Mouse (Mus musculus) midbrain, embryonic 10.5 days (tissue): ENCODE results near the gene Cnih3. TPM values are rescaled to one million over a fixed set of nuclear protein-coding genes. Genes with fewer than 3 reads are reported as not detected.

Experiments
- DNase-seq: peaks from one replicate; pipeline ENCODE4 v3.0.0-alpha.2; 2017; ENCODE audit warnings: low spot score
- H3K27ac ChIP-seq: fragments of 300-500 bp; sonication (generic); replicated peaks from 2 replicates; pipeline ENCODE4 v1.5.1; 2016; ENCODE audit warnings: mild to moderate bottlenecking
- H3K27me3 ChIP-seq: fragments of 300-500 bp; sonication (generic); 2 replicates; pipeline ENCODE4 v1.6.1; 2016; ENCODE audit warnings: low read depth, mild to moderate bottlenecking; ENCODE audit not compliant: poor library complexity, severe bottlenecking
- H3K36me3 ChIP-seq: fragments of 300-500 bp; sonication (generic); 2 replicates; pipeline ENCODE4 v1.6.1; 2016; ENCODE audit warnings: mild to moderate bottlenecking, moderate library complexity
- H3K4me1 ChIP-seq: fragments of 300-500 bp; sonication (generic); 2 replicates; pipeline ENCODE4 v1.6.1; 2016
- H3K4me3 ChIP-seq: fragments of 300-500 bp; sonication (generic); 2 replicates; pipeline ENCODE4 v1.5.1; 2016; ENCODE audit warnings: mild to moderate bottlenecking, moderate library complexity
- H3K9me3 ChIP-seq: fragments of 300-500 bp; sonication (generic); replicated peaks from 2 replicates; pipeline ENCODE4 v1.6.1; 2016; ENCODE audit warnings: mild to moderate bottlenecking
- whole genome bisulfite sequencing: fragments of 180-500 bp; shearing (Covaris S2); methylation state at CpG from one replicate; pipeline ENCODE4 v1.1.7; 2016; 5-methylcytosine and 5-hydroxymethylcytosine counted together
- polyA plus RNA-seq: library from polyadenylated mRNA; unstranded; fragments of >200 nt; fragmentation: Nextera tagmentation; extraction: Ambion mirVana; gene quantifications from 2 replicates; pipeline ENCODE4 v1.2.1, GENCODE M21; 2016

The Cnih3 gene
- polyA plus RNA-seq, 1 experiment from 2014 or later: 0.60 TPM

DNA sequence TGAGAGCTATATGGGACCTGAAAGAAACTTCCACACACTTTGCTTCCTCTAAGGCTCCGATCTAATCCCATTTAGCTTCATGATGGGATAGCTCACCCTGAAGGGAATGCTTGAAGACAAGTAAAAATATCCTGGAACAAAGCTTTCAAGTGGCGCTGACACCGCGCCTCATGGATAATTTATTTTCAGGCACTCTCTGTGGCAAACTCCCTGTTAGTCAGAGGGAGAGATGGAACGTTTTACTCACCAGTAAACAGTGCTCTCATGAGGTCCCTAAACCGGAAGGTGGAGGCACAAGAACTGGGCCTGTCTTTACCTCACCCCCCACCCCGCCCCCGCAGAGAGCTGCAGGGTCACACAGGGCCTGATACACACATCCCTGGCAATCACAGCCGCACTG, 64.4 kb downstream of the Cnih3 start:
- DNase-seq: no peak
- no peaks in the 10 kb centered on the region for H3K9me3 ChIP-seq
- no peak overlapping the region for H3K4me3 ChIP-seq
- 87% methylated on average over 9 of the region's 9 CpGs for WGBS
- H3K27ac ChIP-seq: no peak overlapping the region
- H3K4me1 ChIP-seq: peaks cover 13% of the 10 kb centered on the region
- peaks cover 22% of the 10 kb centered on the region for H3K27me3 ChIP-seq
- no peaks in the 10 kb centered on the region for H3K36me3 ChIP-seq

DNA sequence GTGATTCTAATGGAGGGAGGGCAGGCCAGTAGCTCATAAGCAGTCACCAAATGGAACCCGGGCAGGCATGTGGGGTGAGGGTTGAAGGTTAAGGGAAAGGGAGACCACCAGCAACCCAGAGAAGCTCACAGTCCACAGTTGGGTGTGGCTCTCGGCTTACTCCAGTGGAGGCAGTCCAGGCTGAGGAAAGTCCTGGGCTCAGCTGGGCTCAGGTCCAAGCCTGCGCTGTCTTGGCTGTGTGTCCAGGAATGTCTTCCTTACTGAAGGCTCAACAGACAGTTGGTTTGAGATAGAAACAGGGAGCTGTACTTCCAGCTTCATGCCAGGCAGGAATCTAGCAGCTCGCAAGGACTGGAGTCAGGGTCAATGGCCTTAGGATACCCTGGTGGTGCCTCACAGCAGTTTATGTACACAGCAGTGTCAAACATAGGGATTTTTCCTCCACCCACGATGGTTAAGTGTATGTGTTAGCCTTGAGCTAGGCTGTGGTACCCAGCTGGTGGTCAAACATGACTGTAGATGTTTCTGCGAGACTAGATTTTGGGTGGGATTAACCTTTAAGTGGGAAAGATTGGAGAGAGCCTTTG, 65.6 kb downstream of the Cnih3 start:
- DNase-seq: no peak
- peaks cover 13% of the 10 kb centered on the region for H3K4me1 ChIP-seq
- H3K36me3 ChIP-seq: no peaks in the 10 kb centered on the region
- WGBS: 80% methylated on average over 6 of the region's 6 CpGs
- no peak overlapping the region for H3K27ac ChIP-seq
- peaks cover 22% of the 10 kb centered on the region for H3K27me3 ChIP-seq
- H3K4me3 ChIP-seq: no peak overlapping the region
- H3K9me3 ChIP-seq: no peaks in the 10 kb centered on the region

DNA sequence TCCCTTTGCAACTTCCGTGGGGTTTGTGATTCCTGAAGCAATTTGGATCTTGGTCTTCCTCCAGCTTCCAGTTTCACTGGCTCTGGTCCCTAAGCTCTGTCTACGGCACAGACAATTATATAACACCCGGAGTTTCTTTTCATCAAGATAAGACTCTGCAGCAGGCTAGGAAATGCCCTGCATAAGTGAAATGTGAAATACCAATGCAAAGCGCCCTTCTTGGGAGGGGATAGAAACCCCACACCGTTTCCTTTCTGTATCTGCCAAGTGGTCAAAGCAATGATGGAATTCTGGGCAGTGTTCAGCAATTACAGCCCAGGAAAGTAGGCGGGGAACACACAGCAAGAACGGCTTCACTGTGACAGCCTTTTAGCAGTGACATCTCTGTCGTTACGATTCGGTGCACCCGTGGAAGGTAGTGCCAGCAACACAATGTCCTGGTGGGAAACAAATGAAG, 67.7 kb downstream of the Cnih3 start:
- Histone ChIP-seq H3K27me3 (peaks cover 22% of the 10 kb centered on the region), H3K27ac (no peak overlapping the region), H3K4me1 (peaks cover 13% of the 10 kb centered on the region), H3K9me3 (no peaks in the 10 kb centered on the region), H3K36me3 (no peaks in the 10 kb centered on the region), H3K4me3 (no peak overlapping the region)
- DNase-seq: no peak
- WGBS: 49% methylated on average over 11 of the region's 11 CpGs

DNA sequence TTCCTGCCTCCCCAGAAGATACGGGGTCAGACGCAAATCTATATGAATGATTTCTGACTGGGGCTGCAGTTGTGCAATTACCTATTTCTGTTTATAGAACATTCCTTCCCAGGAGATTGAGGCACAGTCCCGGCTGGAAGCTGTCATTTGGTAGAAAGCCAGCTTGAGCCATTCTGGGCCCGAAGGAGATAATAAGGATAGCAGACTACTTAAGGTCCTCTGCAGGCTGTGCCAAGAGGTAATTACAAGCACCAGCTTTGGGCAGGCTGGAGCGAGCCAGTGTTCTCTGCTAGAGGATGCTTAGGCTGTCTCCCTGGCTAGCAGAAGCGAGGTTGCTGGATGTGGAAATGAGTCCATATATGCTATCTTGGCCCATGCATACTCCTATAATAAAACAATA, 70.4 kb downstream of the Cnih3 start:
- H3K4me3 ChIP-seq: no peak overlapping the region
- H3K36me3 ChIP-seq: no peaks in the 10 kb centered on the region
- 82% methylated on average over 6 of the region's 6 CpGs for WGBS
- H3K27ac ChIP-seq: 0 out of 2 replicates have a peak overlapping the region, but pooled peaks have one; percentile 17
- H3K4me1 ChIP-seq: peaks cover 13% of the 10 kb centered on the region
- DNase-seq: no peak
- H3K27me3 ChIP-seq: peaks cover 27% of the 10 kb centered on the region
- no peaks in the 10 kb centered on the region for H3K9me3 ChIP-seq

DNA sequence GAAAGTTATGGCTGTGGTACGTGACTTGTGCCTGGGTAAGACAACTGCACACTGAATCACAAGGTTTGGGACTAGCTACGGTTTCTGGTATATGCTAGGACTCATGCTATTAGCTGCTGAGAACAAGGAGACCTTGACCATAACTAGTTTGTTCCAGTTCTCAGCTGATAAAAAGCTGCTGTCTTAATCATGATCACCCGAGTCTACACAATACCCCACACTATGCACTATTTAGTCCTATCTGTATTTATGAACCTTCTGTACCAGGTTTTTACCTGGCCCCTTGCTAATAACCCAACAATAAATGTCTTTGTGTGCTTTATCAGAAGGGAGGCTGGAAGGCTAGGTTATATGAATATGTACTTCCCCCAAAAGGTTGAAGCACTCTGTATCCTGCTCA, 72.5 kb downstream of the Cnih3 start:
- no peaks in the 10 kb centered on the region for H3K9me3 ChIP-seq
- H3K27me3 ChIP-seq: peaks cover 14% of the 10 kb centered on the region; the same call in 1 of the 2 replicates
- 84% methylated on average over 3 of the region's 3 CpGs for WGBS
- no peak overlapping the region for H3K27ac ChIP-seq
- peaks cover 5% of the 10 kb centered on the region for H3K4me1 ChIP-seq
- no peak for DNase-seq
- H3K36me3 ChIP-seq: no peaks in the 10 kb centered on the region
- H3K4me3 ChIP-seq: no peak overlapping the region

DNA sequence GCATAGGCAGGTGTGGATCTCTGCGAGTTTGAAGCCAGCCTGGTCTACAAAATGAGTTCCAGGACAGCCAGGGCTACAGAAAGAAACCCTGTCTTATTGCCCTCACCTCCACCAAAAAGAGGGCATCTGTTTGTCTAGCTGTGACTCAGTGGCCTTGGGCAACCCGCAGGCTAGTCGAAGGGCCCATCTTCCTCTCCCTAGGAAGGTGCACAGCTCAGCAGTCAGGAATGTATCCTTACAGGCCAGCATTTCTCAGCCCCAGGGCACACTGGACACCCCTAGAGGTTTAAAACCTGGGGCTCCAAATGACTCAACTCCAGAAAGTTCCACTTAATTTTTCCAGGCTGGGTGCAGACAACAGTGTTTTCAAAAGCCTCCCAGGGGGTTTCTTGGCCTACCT, 73.0 kb downstream of the Cnih3 start:
- Histone ChIP-seq H3K27ac (no peak overlapping the region), H3K4me1 (peaks cover under 1% of the 10 kb centered on the region; the same call in 1 of the 2 replicates), H3K36me3 (no peaks in the 10 kb centered on the region), H3K4me3 (no peak overlapping the region), H3K9me3 (no peaks in the 10 kb centered on the region), H3K27me3 (peaks cover 14% of the 10 kb centered on the region; the same call in 1 of the 2 replicates)
- no peak for DNase-seq
- 86% methylated on average over 3 of the region's 3 CpGs for WGBS

DNA sequence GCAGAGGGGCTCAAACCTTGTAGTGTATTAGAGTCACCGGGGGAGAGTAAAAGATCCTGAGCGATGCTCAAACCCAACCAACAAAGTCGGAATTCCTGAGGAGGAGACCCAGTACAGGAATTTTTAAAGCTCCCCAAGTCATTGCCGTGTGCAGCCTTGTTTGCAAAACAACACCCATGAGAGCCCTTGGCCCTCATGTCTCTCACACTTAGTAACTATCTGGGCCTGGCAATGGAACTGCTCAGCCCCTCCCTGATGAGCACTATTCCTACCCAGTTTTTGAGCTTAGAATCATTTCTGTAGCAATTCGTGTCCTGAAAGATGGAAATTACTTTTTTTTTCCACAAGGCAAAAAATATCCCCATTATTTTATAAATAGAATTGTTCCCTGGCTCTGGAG, 74.0 kb downstream of the Cnih3 start:
- peaks cover 7% of the 10 kb centered on the region; the same call in 1 of the 2 replicates for H3K27me3 ChIP-seq
- no peak for DNase-seq

DNA sequence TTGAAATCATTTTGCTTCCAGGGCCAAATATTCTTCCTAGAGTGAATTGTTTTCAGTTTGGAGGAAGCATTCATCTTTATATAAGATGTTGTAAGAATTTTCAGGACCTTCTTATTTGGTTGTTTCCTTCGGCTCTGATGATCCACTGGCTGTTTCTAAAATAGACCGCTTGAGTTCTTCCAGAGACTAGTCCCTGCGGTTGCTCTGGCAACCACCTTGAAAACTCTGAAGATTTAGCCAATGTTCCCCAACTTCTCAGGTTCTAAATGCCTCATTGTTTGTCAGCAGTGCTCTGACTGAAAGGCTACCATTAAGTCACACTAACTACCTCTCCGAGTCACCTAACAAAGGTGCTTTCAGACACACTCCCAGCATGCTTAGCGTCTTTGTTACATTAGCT, 80.8 kb downstream of the Cnih3 start:
- Histone ChIP-seq H3K9me3 (no peaks in the 10 kb centered on the region), H3K4me3 (no peak overlapping the region), H3K27ac (no peak overlapping the region), H3K36me3 (no peaks in the 10 kb centered on the region), H3K4me1 (peaks cover 14% of the 10 kb centered on the region), H3K27me3 (no peaks in the 10 kb centered on the region)
- 86% methylated on average over 5 of the region's 5 CpGs for WGBS
- DNase-seq: no peak

More for the DNA sequence above, 74.0 kb downstream of the Cnih3 start:
- no peaks in the 10 kb centered on the region for H3K36me3 ChIP-seq
- no peaks in the 10 kb centered on the region for H3K9me3 ChIP-seq
- 87% methylated on average over 5 of the region's 5 CpGs for WGBS
- H3K4me3 ChIP-seq: no peak overlapping the region
- no peaks in the 10 kb centered on the region for H3K4me1 ChIP-seq
- H3K27ac ChIP-seq: no peak overlapping the region

DNA sequence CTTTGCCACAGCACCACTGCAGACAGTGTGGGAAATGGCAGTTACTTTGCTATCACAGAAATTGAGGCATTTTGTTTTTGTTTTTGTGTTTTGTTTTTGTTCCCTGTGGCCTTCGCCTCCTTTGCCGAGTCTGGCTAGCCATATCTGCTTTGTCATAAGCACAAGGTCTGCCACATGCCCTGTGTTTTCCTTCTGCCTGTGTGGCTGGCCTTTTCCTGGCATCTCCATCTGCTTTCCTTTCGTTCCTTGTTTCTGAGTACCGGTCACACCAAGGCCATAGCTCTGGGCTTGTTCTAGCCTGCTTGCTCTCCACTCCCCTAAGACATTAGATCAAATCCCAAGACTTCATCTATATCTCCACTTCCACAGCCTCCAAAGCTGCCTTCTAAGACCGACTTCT, 83.0 kb downstream of the Cnih3 start:
- Histone ChIP-seq H3K4me1 (peaks cover 14% of the 10 kb centered on the region), H3K4me3 (no peak overlapping the region), H3K9me3 (no peaks in the 10 kb centered on the region), H3K36me3 (no peaks in the 10 kb centered on the region), H3K27ac (peak overlapping the region; percentile 49; the same call in 1 of the 2 replicates), H3K27me3 (no peaks in the 10 kb centered on the region)
- 88% methylated on average over 5 of the region's 5 CpGs for WGBS
- DNase-seq: no peak

DNA sequence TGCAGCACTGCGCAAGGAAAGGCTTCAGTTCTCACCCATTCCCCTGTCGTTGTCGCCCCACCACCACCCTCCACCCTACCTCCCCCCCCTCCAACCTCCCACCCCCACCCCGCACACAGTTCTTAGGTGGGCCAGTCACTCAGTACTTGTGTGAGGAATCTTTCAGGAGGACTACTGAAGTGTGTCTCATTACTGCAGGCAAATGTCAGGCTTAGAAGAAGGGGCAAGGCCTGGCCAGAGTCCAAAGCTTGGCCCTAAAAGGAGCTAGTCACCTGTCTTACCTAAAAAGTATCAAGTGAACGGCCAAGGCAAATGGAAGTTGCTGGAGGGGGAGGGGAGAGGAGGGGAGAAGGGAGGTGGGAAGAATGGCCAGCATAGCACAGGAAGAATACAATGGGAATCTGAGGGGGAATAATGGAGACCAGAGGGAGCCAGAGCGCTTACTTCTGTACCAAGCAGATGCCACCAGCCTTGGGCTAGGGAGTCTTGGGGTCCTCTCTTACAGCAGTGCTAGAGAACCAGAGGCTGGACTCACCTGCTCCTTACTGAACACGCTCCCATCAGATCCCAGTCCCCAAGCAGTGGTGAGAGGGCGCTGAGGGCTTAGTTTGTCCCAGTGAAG, 88.7 kb downstream of the Cnih3 start:
- H3K36me3 ChIP-seq: no peaks in the 10 kb centered on the region
- no peaks in the 10 kb centered on the region for H3K27me3 ChIP-seq
- peaks cover 10% of the 10 kb centered on the region for H3K4me1 ChIP-seq
- no peak for DNase-seq
- WGBS: 72% methylated on average over 8 of the region's 8 CpGs
- H3K27ac ChIP-seq: no peak overlapping the region
- no peaks in the 10 kb centered on the region for H3K9me3 ChIP-seq
- no peak overlapping the region for H3K4me3 ChIP-seq

DNA sequence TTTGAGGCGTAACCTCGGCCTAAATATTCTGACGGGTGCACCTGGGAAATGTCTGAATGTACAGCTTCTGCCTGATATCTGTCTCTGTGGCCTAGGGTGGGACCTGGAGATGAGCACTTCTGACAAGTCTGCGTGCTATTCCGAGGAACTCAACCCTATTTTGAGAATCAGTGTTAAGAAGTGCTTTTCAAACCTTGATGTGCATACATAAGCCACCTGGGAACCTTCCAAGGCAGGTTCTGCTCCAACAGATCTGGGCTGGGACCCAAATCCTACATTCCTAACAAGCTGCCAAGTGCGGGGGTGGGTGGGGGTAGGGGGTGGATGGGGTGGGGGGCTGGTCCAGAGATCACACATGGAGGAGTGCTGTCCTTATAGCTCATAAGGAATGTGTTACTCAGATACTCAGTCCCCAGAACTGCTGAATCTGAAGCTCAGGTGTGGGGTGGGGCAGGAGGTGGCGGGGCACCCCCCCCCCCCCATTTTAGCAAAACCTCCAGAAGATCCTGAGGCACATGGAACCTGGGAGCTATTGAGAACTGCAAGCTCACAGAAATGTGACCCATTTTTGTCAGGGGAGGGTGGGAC, 89.3 kb downstream of the Cnih3 start:
- H3K27ac ChIP-seq: no peak overlapping the region
- DNase-seq: no peak
- H3K36me3 ChIP-seq: no peaks in the 10 kb centered on the region
- no peaks in the 10 kb centered on the region for H3K27me3 ChIP-seq
- H3K9me3 ChIP-seq: no peaks in the 10 kb centered on the region
- no peak overlapping the region for H3K4me3 ChIP-seq
- WGBS: 88% methylated on average over 7 of the region's 7 CpGs
- H3K4me1 ChIP-seq: 0 out of 2 replicates have a peak, but pooled peaks cover 6% of the 10 kb centered on the region

DNA sequence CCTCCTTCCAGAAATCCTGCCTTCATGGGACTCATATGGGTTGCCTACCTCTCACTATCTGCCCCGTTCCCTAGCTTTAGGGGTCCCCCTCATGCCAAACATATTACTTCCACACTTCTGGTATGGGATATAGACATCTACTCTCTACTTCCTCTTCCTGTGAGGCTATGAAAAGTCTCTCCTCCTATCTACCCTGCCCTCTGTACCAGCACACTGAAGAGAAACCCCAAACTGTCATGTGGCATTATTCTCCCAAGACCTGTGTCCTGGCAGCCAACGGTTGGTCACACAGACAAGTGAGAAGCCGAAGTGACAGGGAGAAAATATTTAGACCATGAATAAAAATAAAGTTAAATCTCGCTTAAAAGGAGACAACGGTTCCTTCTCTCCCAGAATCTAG, 92.6 kb downstream of the Cnih3 start:
- Histone ChIP-seq H3K36me3 (no peaks in the 10 kb centered on the region), H3K27me3 (no peaks in the 10 kb centered on the region), H3K27ac (no peak overlapping the region), H3K4me3 (no peak overlapping the region), H3K4me1 (0 out of 2 replicates have a peak, but pooled peaks cover 6% of the 10 kb centered on the region), H3K9me3 (no peaks in the 10 kb centered on the region)
- WGBS: 94% methylated on average over 5 of the region's 5 CpGs
- DNase-seq: no peak

DNA sequence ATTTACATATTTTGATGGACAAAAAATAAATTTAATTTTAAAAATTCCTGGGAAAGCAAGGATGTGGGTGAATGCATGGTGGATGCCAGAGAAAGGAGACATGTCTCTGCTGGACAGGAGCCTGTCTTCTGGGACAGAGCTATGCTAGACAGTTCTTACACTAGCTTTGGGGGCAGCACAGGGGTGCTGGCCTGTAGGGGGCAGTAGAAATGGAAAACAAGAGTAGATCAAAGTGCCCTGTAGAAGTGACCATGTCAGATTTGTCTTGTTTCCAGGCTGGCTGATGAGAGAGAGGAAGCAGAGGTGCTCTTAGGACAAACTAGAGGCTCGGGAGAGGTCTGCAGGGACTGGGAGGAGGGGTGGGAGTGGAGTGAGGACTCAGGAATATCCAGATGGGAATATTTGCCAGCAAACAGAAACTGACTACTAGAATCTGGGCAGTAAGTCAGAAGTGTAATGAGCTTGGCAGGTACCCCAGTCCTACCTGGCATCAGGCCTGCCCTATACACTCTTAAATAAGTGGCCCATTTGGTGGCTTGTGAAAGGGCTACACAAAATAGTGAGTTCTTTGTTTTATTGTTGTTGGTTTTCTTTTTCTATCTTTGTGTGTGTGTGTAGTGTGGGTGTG, 93.3 kb downstream of the Cnih3 start:
- H3K4me1 ChIP-seq: 0 out of 2 replicates have a peak, but pooled peaks cover 6% of the 10 kb centered on the region
- 59% methylated on average over 1 of the region's 1 CpGs for WGBS
- H3K36me3 ChIP-seq: no peaks in the 10 kb centered on the region
- no peak overlapping the region for H3K4me3 ChIP-seq
- H3K27ac ChIP-seq: no peak overlapping the region
- H3K27me3 ChIP-seq: no peaks in the 10 kb centered on the region
- no peak for DNase-seq
- H3K9me3 ChIP-seq: no peaks in the 10 kb centered on the region
